Mouse (Mus musculus) limb, embryonic 15.5 days (tissue): ENCODE data around the gene Dab1. TPM values are rescaled to one million over a fixed set of nuclear protein-coding genes. Genes with fewer than 3 reads are reported as not detected.

ENCODE experiments used
- ATAC-seq: fragments of 200-750 bp; cut with Nextera tagmentation; 2 replicates; pipeline ENCODE4 v1.8.0; 2017; ENCODE audit warnings: low read depth, moderate TSS enrichment; ENCODE audit not compliant: insufficient number of reproducible peaks, low FRiP score, low TSS enrichment
- H3K27ac ChIP-seq: fragments of 300-500 bp; sonication (generic); 2 replicates; pipeline ENCODE4 v1.5.1; 2015; ENCODE audit warnings: moderate library complexity, mild to moderate bottlenecking, inconsistent platforms
- H3K27me3 ChIP-seq: fragments of 300-500 bp; sonication (generic); 2 replicates; pipeline ENCODE4 v1.6.1; 2015; ENCODE audit warnings: inconsistent platforms
- H3K36me3 ChIP-seq: fragments of 300-500 bp; sonication (generic); 2 replicates; pipeline ENCODE4 v1.6.1; 2015; ENCODE audit warnings: inconsistent platforms
- H3K4me1 ChIP-seq: fragments of 300-500 bp; sonication (generic); 2 replicates; pipeline ENCODE4 v1.6.1; 2015; ENCODE audit warnings: inconsistent platforms
- H3K4me2 ChIP-seq: fragments of 300-500 bp; sonication (generic); 2 replicates; pipeline ENCODE4 v1.6.1; 2015; ENCODE audit warnings: mild to moderate bottlenecking, inconsistent platforms
- H3K4me3 ChIP-seq: fragments of 300-500 bp; sonication (generic); 2 replicates; pipeline ENCODE4 v1.5.1; 2015; ENCODE audit warnings: mild to moderate bottlenecking, inconsistent platforms
- H3K9ac ChIP-seq: fragments of 300-500 bp; sonication (generic); 2 replicates; pipeline ENCODE4 v1.6.1; 2015; ENCODE audit warnings: inconsistent platforms
- H3K9me3 ChIP-seq: fragments of 300-500 bp; sonication (generic); 2 replicates; pipeline ENCODE4 v1.6.1; 2016; ENCODE audit warnings: inconsistent platforms
- WGBS: fragments of 180-500 bp; shearing (Covaris S2); methylation state at CpG from one replicate; pipeline ENCODE4 v1.1.7; 2015; 5-methylcytosine and 5-hydroxymethylcytosine counted together
- polyA plus RNA-seq: library from polyadenylated mRNA; unstranded; fragments of >200 nt; fragmentation: Nextera tagmentation; extraction: Ambion mirVana; gene quantifications from 2 replicates; pipeline ENCODE4 v1.2.1, GENCODE M21; 2015

The Dab1 gene
- polyA plus RNA-seq, 1 experiment from 2014 or later: 10.6 TPM

GRCm38 (mm10) chr4:104555408-104555807 lies 936.2 kb downstream of the Dab1 start:
- H3K4me3 ChIP-seq: no peak overlapping the region
- H3K4me2 ChIP-seq: no peak overlapping the region
- no peaks in the 10 kb centered on the region for H3K27me3 ChIP-seq
- no peak overlapping the region for H3K9ac ChIP-seq
- whole genome bisulfite sequencing: 29% methylated on average over 2 of the region's 2 CpGs
- no peaks in the 10 kb centered on the region for H3K9me3 ChIP-seq
- no peak overlapping the region for H3K27ac ChIP-seq
- H3K36me3 ChIP-seq: no peaks in the 10 kb centered on the region
- peaks cover 4% of the 10 kb centered on the region; the same call in 1 of the 2 replicates for H3K4me1 ChIP-seq
- ATAC-seq: no peak

- Histone ChIP-seq H3K4me2 (no peak overlapping the region), H3K9ac (no peak overlapping the region), H3K27ac (no peak overlapping the region), H3K4me3 (no peak overlapping the region), H3K9me3 (no peaks in the 10 kb centered on the region), H3K27me3 (no peaks in the 10 kb centered on the region), H3K36me3 (no peaks in the 10 kb centered on the region), H3K4me1 (no peaks in the 10 kb centered on the region)
- no peak for ATAC-seq
- 57% methylated on average over 5 of the region's 5 CpGs for WGBS
These were observed 944.4 kb downstream of the Dab1 start for GRCm38 (mm10) chr4:104563512-104563911.

GRCm38 (mm10) chr4:104570523-104570922 lies 951.4 kb downstream of the Dab1 start:
- Histone ChIP-seq H3K9ac (no peak overlapping the region), H3K27me3 (no peaks in the 10 kb centered on the region), H3K4me1 (no peaks in the 10 kb centered on the region), H3K36me3 (no peaks in the 10 kb centered on the region), H3K9me3 (no peaks in the 10 kb centered on the region), H3K4me3 (no peak overlapping the region), H3K4me2 (no peak overlapping the region), H3K27ac (no peak overlapping the region)
- no peak for ATAC-seq
- WGBS: 73% methylated on average over 4 of the region's 4 CpGs

- 34% methylated on average over 8 of the region's 8 CpGs for WGBS
- no peaks in the 10 kb centered on the region for H3K4me1 ChIP-seq
- H3K9me3 ChIP-seq: no peaks in the 10 kb centered on the region
These were observed 953.3 kb downstream of the Dab1 start for GRCm38 (mm10) chr4:104572440-104572839.

GRCm38 (mm10) chr4:104573419-104573818 lies 954.3 kb downstream of the Dab1 start:
- Histone ChIP-seq H3K4me1 (no peaks in the 10 kb centered on the region), H3K4me2 (no peak overlapping the region), H3K36me3 (no peaks in the 10 kb centered on the region), H3K4me3 (no peak overlapping the region), H3K27me3 (no peaks in the 10 kb centered on the region), H3K27ac (no peak overlapping the region), H3K9ac (no peak overlapping the region), H3K9me3 (no peaks in the 10 kb centered on the region)
- WGBS: 64% methylated on average over 7 of the region's 7 CpGs
- ATAC-seq: no peak

More at GRCm38 (mm10) chr4:104572440-104572839, 953.3 kb downstream of the Dab1 start:
- Histone ChIP-seq H3K36me3 (no peaks in the 10 kb centered on the region), H3K4me2 (no peak overlapping the region), H3K27ac (no peak overlapping the region), H3K27me3 (no peaks in the 10 kb centered on the region), H3K9ac (no peak overlapping the region), H3K4me3 (no peak overlapping the region)
- no peak for ATAC-seq

- ATAC-seq: no peak
- WGBS: 50% methylated on average over 3 of the region's 3 CpGs
These were observed 959.2 kb downstream of the Dab1 start for GRCm38 (mm10) chr4:104578370-104578769.

GRCm38 (mm10) chr4:104579946-104580544 lies 960.9 kb downstream of the Dab1 start:
- no peak overlapping the region for H3K27ac ChIP-seq
- no peak for ATAC-seq
- H3K4me2 ChIP-seq: no peak overlapping the region
- H3K27me3 ChIP-seq: no peaks in the 10 kb centered on the region
- peaks cover 4% of the 10 kb centered on the region; the same call in 1 of the 2 replicates for H3K4me1 ChIP-seq
- 64% methylated on average over 5 of the region's 5 CpGs for WGBS
- no peaks in the 10 kb centered on the region for H3K36me3 ChIP-seq
- H3K9me3 ChIP-seq: no peaks in the 10 kb centered on the region
- H3K4me3 ChIP-seq: no peak overlapping the region
- no peak overlapping the region for H3K9ac ChIP-seq

More at GRCm38 (mm10) chr4:104578370-104578769, 959.2 kb downstream of the Dab1 start:
- H3K4me3 ChIP-seq: no peak overlapping the region
- H3K9me3 ChIP-seq: no peaks in the 10 kb centered on the region
- no peaks in the 10 kb centered on the region for H3K36me3 ChIP-seq
- peaks cover 4% of the 10 kb centered on the region; the same call in 1 of the 2 replicates for H3K4me1 ChIP-seq
- H3K27me3 ChIP-seq: no peaks in the 10 kb centered on the region
- H3K27ac ChIP-seq: no peak overlapping the region
- H3K9ac ChIP-seq: no peak overlapping the region
- no peak overlapping the region for H3K4me2 ChIP-seq

GRCm38 (mm10) chr4:104582726-104583125 lies 963.6 kb downstream of the Dab1 start:
- 20% methylated on average over 5 of the region's 5 CpGs for WGBS
- H3K27me3 ChIP-seq: no peaks in the 10 kb centered on the region
- no peak overlapping the region for H3K4me3 ChIP-seq
- no peak for ATAC-seq
- no peaks in the 10 kb centered on the region for H3K36me3 ChIP-seq
- no peak overlapping the region for H3K4me2 ChIP-seq
- H3K9me3 ChIP-seq: no peaks in the 10 kb centered on the region
- no peak overlapping the region for H3K9ac ChIP-seq
- H3K27ac ChIP-seq: no peak overlapping the region
- H3K4me1 ChIP-seq: peaks cover 4% of the 10 kb centered on the region; the same call in 1 of the 2 replicates

GRCm38 (mm10) chr4:104587826-104588225 lies 968.7 kb downstream of the Dab1 start:
- 53% methylated on average over 2 of the region's 2 CpGs for WGBS
- H3K4me2 ChIP-seq: no peak overlapping the region
- H3K9ac ChIP-seq: no peak overlapping the region

GRCm38 (mm10) chr4:104596936-104597335 lies 977.8 kb downstream of the Dab1 start:
- H3K36me3 ChIP-seq: no peaks in the 10 kb centered on the region
- H3K4me1 ChIP-seq: 0 out of 2 replicates have a peak, but pooled peaks cover 2% of the 10 kb centered on the region
- H3K4me2 ChIP-seq: no peak overlapping the region
- no peak overlapping the region for H3K27ac ChIP-seq
- no peak overlapping the region for H3K9ac ChIP-seq
- ATAC-seq: no peak
- H3K4me3 ChIP-seq: no peak overlapping the region
- 77% methylated on average over 7 of the region's 7 CpGs for WGBS
- no peaks in the 10 kb centered on the region for H3K27me3 ChIP-seq
- H3K9me3 ChIP-seq: no peaks in the 10 kb centered on the region

More at GRCm38 (mm10) chr4:104587826-104588225, 968.7 kb downstream of the Dab1 start:
- Histone ChIP-seq H3K27me3 (no peaks in the 10 kb centered on the region), H3K4me1 (peaks cover 3% of the 10 kb centered on the region; the same call in 1 of the 2 replicates), H3K9me3 (no peaks in the 10 kb centered on the region), H3K4me3 (no peak overlapping the region), H3K36me3 (no peaks in the 10 kb centered on the region), H3K27ac (no peak overlapping the region)
- ATAC-seq: no peak

GRCm38 (mm10) chr4:104597490-104598465 lies 978.6 kb downstream of the Dab1 start:
- WGBS: 54% methylated on average over 6 of the region's 6 CpGs
- H3K27ac ChIP-seq: no peak overlapping the region
- no peak overlapping the region for H3K9ac ChIP-seq
- H3K9me3 ChIP-seq: no peaks in the 10 kb centered on the region
- ATAC-seq: no peak
- no peak overlapping the region for H3K4me3 ChIP-seq
- H3K36me3 ChIP-seq: no peaks in the 10 kb centered on the region
- no peak overlapping the region for H3K4me2 ChIP-seq
- H3K27me3 ChIP-seq: no peaks in the 10 kb centered on the region
- H3K4me1 ChIP-seq: 0 out of 2 replicates have a peak, but pooled peaks cover 2% of the 10 kb centered on the region

- 82% methylated on average over 8 of the region's 8 CpGs for WGBS
- Histone ChIP-seq H3K9ac (no peak overlapping the region), H3K9me3 (no peaks in the 10 kb centered on the region), H3K27ac (no peak overlapping the region), H3K4me3 (no peak overlapping the region), H3K4me1 (0 out of 2 replicates have a peak, but pooled peaks cover 2% of the 10 kb centered on the region), H3K4me2 (no peak overlapping the region), H3K27me3 (no peaks in the 10 kb centered on the region), H3K36me3 (no peaks in the 10 kb centered on the region)
- no peak for ATAC-seq
These were observed 983.6 kb downstream of the Dab1 start for GRCm38 (mm10) chr4:104602804-104603203.
